Mouse (Mus musculus): ENCODE results near the gene Metrn. TPM values are rescaled to one million over a fixed set of nuclear protein-coding genes. Genes with fewer than 3 reads are reported as not detected.

Metrn gene
- polyA plus RNA-seq, 1 experiment, result 15.4 TPM

Other genes starting within 250 kb of the Metrn start
- 1.2 and 1.5 TPM in 2 replicates for gene Sox8, start 226.4 kb downstream of the Metrn start, polyA plus RNA-seq (2012; rRNA removed)
- 12.5 and 16.6 TPM in 2 replicates for gene Lmf1, start 218.1 kb downstream of the Metrn start, polyA plus RNA-seq (2012; rRNA removed)
- not detected in 2 replicates for gene Gng13, start 80.0 kb downstream of the Metrn start, polyA plus RNA-seq (2012; rRNA removed)
- gene Chtf18, start 69.7 kb downstream of the Metrn start, polyA plus RNA-seq (2012; rRNA removed), result 2.2 TPM in 2 replicates
- 16.2 and 21.7 TPM in 2 replicates for gene Rpusd1, start 69.5 kb downstream of the Metrn start, polyA plus RNA-seq (2012; rRNA removed)
- 0.73 and 1.1 TPM in 2 replicates for gene Mslnl, start 61.1 kb downstream of the Metrn start, polyA plus RNA-seq (2012; rRNA removed)
- gene Msln, start 42.8 kb downstream of the Metrn start, polyA plus RNA-seq (2012; rRNA removed), result 11.1 and 29.7 TPM in 2 replicates
- 24.8 and 26.1 TPM in 2 replicates for gene Narfl, start 23.4 kb downstream of the Metrn start, polyA plus RNA-seq (2012; rRNA removed)
- 47.5 and 66.1 TPM in 2 replicates for gene Haghl, start 11.5 kb downstream of the Metrn start, polyA plus RNA-seq (2012; rRNA removed)
- gene Ccdc78, start 10.6 kb downstream of the Metrn start, polyA plus RNA-seq (2012; rRNA removed), result 0.06 and 0.18 TPM in 2 replicates
- gene Fam173a, start 4.2 kb downstream of the Metrn start, polyA plus RNA-seq (2012; rRNA removed), result 96.2 and 131 TPM in 2 replicates
- not detected in 2 replicates for gene AC134908.4, start 1.5 kb downstream of the Metrn start, polyA plus RNA-seq (2012; rRNA removed)
- 5.0 and 6.9 TPM in 2 replicates for gene Fbxl16, start 11.9 kb upstream of the Metrn start, polyA plus RNA-seq (2012; rRNA removed)
- gene Wdr24, start 26.5 kb upstream of the Metrn start, polyA plus RNA-seq (2012; rRNA removed), result 23.2 and 27.6 TPM in 2 replicates
- gene Jmjd8, start 31.7 kb upstream of the Metrn start, polyA plus RNA-seq (2012; rRNA removed), result 55.9 and 60.7 TPM in 2 replicates
- 209 and 230 TPM in 2 replicates for gene Stub1, start 36.3 kb upstream of the Metrn start, polyA plus RNA-seq (2012; rRNA removed)
- gene Rhbdl1, start 40.2 kb upstream of the Metrn start, polyA plus RNA-seq (2012; rRNA removed), result 20.7 and 27.5 TPM in 2 replicates
- gene Gm20683, start 44.6 kb upstream of the Metrn start, polyA plus RNA-seq (2012; rRNA removed), result 16.8 and 20.6 TPM in 2 replicates
- 52.4 and 62.0 TPM in 2 replicates for gene Rhot2, start 47.7 kb upstream of the Metrn start, polyA plus RNA-seq (2012; rRNA removed)
- 12.0 and 14.4 TPM in 2 replicates for gene Wdr90, start 64.4 kb upstream of the Metrn start, polyA plus RNA-seq (2012; rRNA removed)
- 11.0 and 13.6 TPM in 2 replicates for gene Mcrip2, start 71.6 kb upstream of the Metrn start, polyA plus RNA-seq (2012; rRNA removed)
- 61.0 and 67.8 TPM in 2 replicates for gene Mettl26, start 77.9 kb upstream of the Metrn start, polyA plus RNA-seq (2012; rRNA removed)
- 0.77 and 0.93 TPM in 2 replicates for gene Wfikkn1, start 83.7 kb upstream of the Metrn start, polyA plus RNA-seq (2012; rRNA removed)
- 36.7 and 44.3 TPM in 2 replicates for gene Rab40c, start 122.6 kb upstream of the Metrn start, polyA plus RNA-seq (2012; rRNA removed)
- gene Pigq, start 147.8 kb upstream of the Metrn start, polyA plus RNA-seq (2012; rRNA removed), result 48.7 and 53.5 TPM in 2 replicates
- gene Nhlrc4, start 147.8 kb upstream of the Metrn start, polyA plus RNA-seq (2012; rRNA removed), result 0.15 TPM in 1 of 2 replicates, not detected in the other
- 0.06 and 0.07 TPM in 2 replicates for gene A930017K11Rik, start 155.4 kb upstream of the Metrn start, polyA plus RNA-seq (2012; rRNA removed)
- 30.1 and 32.4 TPM in 2 replicates for gene Capn15, start 188.7 kb upstream of the Metrn start, polyA plus RNA-seq (2012; rRNA removed)

All from urinary bladder, adult 2 months (tissue).